ENCODE assay signal across 9 mouse cellular contexts in the genomic region with DNA sequence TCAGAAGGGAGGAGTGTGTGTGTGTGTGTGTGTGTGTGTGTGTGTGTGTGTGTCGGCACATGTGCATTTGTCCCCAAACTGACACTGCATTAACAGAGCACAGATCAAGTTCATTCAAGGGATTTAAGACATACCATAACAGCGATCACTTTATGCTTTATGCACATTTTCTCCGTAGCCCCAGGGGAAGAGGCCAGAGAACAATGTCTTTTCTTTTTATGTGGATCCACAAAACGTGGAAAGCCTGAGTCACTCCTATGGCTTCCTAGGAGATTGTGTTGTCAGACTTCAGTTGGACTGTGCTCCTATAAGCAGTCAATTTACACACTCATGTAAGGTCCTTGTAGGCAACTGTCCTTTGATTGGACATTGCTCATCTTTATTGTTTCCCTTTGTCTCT.
"Had no signal": no experiment of that assay in that cellular context is flagged by ENCODE, and none has a peak within 500 bp of the region (broad histone marks: within the 10 kb centered on the region; RNA-seq: fewer than 3 reads in every experiment).

No protein-coding gene starts in this region.

- DNase-seq: liver, embryonic 13.5 days; liver, postnatal 0 days; lung, adult 2 months; lung, postnatal 14 days; lung, postnatal 36 days; right cerebral cortex, postnatal 14 days; thymus, adult 2 months; thymus, postnatal 25 days; thymus, postnatal 4 days had no signal
